Mouse (Mus musculus): ENCODE data around the gene Klhl22.

- no peak for TF ChIP-seq CTCF (conservative IDR thresholded peaks at IDR 0.05; ENCODE audit: low read length)
- TF ChIP-seq POU5F1 (IDR thresholded peaks at IDR 0.05; ENCODE audit: borderline replicate concordance, low read length), result no peak
- TF ChIP-seq NANOG (IDR thresholded peaks at IDR 0.05; ENCODE audit: borderline replicate concordance, low read length), result no peak
Observed at GRCm38 (mm10) chr16:17785337-17785736, 25.9 kb downstream of the Klhl22 start.
